9 mouse cellular contexts compared by ENCODE assay signal in the genomic region with DNA sequence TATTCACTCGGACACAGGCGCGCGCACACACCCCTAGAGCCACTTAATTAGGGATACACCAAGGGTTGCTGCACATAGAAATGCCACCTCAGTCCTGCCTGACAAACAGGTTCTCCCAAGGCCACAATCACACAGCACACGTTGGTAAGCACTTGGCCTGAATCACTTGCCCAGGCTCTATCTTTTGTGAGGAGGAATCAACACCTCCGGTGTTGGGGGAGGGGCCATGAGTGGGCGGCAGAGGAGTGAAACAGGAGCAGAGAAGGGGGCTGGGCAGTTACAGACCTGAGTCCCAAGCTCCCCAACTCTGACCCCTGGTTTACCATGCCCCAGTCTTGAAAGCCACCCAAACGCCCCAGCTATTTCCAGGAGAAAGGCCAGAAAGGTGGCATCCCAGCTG. TPM values are rescaled to one million over a fixed set of nuclear protein-coding genes. Genes with fewer than 3 reads are reported as not detected.
DNase-seq lines count a peak whose midpoint lies in the region; ATAC-seq and TF ChIP-seq lines count a peak whose summit lies in the region.
"Had no signal": no experiment of that assay in that cellular context is flagged by ENCODE, and none has a peak within 500 bp of the region (broad histone marks: within the 10 kb centered on the region; RNA-seq: fewer than 3 reads in every experiment).

No protein-coding gene starts in this region.

- no peaks in the 10 kb centered on the region for H3K27me3 ChIP-seq in kidney, embryonic 14.5 days (ENCODE audit: control insufficient read depth, insufficient read depth, low read length)
- H3K27me3 ChIP-seq in heart, postnatal 0 days (ENCODE audit: control insufficient read depth, insufficient read depth, low read length): no peaks in the 10 kb centered on the region
- 0 out of 2 replicates have a peak, but pooled peaks cover 5% of the 10 kb centered on the region for H3K27me3 ChIP-seq in midbrain, embryonic 14.5 days (ENCODE audit: control insufficient read depth, insufficient read depth, low read length)

- no peaks in the 10 kb centered on the region for H3K9me3 ChIP-seq in kidney, embryonic 14.5 days (ENCODE audit: control insufficient read depth, low read length)
- no peaks in the 10 kb centered on the region for H3K9me3 ChIP-seq in heart, postnatal 0 days (replicated peaks; ENCODE audit: control insufficient read depth, low read length)
- no peaks in the 10 kb centered on the region for H3K9me3 ChIP-seq in midbrain, embryonic 14.5 days (ENCODE audit: control insufficient read depth, low read length)

- TF ChIP-seq CTCF in heart, postnatal 0 days (IDR thresholded peaks at IDR 0.05; ENCODE audit: low read depth): no peak

- DNase-seq in kidney, postnatal 36 days: no peak
- DNase-seq in R1 (ENCODE audit: low read depth, low spot score): peak; percentile 73
- no peak for DNase-seq in heart, postnatal 0 days (ENCODE audit: low spot score)
- DNase-seq in midbrain, embryonic 14.5 days: no peak
- no peak for DNase-seq in urinary bladder, postnatal 14 days (ENCODE audit: low spot score)
- DNase-seq in spleen, postnatal 4 days (ENCODE audit: low spot score in 2 of 2): no peak
- DNase-seq in ovary, postnatal 14 days (ENCODE audit: low spot score): no peak

- ATAC-seq in kidney, embryonic 14.5 days (ENCODE audit: low FRiP score, low TSS enrichment): no peak
- no peak for ATAC-seq in heart, postnatal 0 days (ENCODE audit: insufficient read depth, low read depth)
- no peak for ATAC-seq in midbrain, embryonic 14.5 days (ENCODE audit: low FRiP score, low TSS enrichment)

- H3K27ac ChIP-seq in kidney, embryonic 14.5 days (ENCODE audit: low read depth, low read length): no peak overlapping the region
- peak overlapping the region; percentile 61; the same call in 1 of the 2 replicates for H3K27ac ChIP-seq in heart, postnatal 0 days (ENCODE audit: low read depth)
- no peak overlapping the region for H3K27ac ChIP-seq in midbrain, embryonic 14.5 days (replicated peaks; ENCODE audit: low read depth, low read length)

- peak overlapping the region; percentile 93 for H3K4me2 ChIP-seq in kidney, embryonic 14.5 days (replicated peaks; ENCODE audit: low read depth, low read length)
- peak overlapping the region; percentile 78; the same call in 1 of the 2 replicates for H3K4me2 ChIP-seq in heart, postnatal 0 days (ENCODE audit: low read depth, low read length)
- peak overlapping the region; percentile 59; the same call in 1 of the 2 replicates for H3K4me2 ChIP-seq in midbrain, embryonic 14.5 days (ENCODE audit: low read length)

- TF ChIP-seq EP300 in heart, postnatal 0 days (IDR thresholded peaks at IDR 0.05; ENCODE audit: low read depth): no peak

- no peak overlapping the region for H3K4me3 ChIP-seq in kidney, embryonic 14.5 days (ENCODE audit: low read length)
- H3K4me3 ChIP-seq in heart, postnatal 0 days (ENCODE audit: low read depth, low read length): peak overlapping the region; percentile 65; the same call in 1 of the 2 replicates
- H3K4me3 ChIP-seq in midbrain, embryonic 14.5 days (replicated peaks; ENCODE audit: low read depth, low read length): peak overlapping the region; percentile 81

- H3K9ac ChIP-seq in kidney, embryonic 14.5 days (ENCODE audit: low read depth, low read length): no peak overlapping the region
- H3K9ac ChIP-seq in heart, postnatal 0 days (replicated peaks; ENCODE audit: low read depth, low read length): no peak overlapping the region
- H3K9ac ChIP-seq in midbrain, embryonic 14.5 days (replicated peaks; ENCODE audit: low read length): no peak overlapping the region

- 12% methylated on average over 8 of the region's 8 CpGs for whole genome bisulfite sequencing in kidney, embryonic 14.5 days
- WGBS in heart, postnatal 0 days: 23% methylated on average over 8 of the region's 8 CpGs
- 11% methylated on average over 8 of the region's 8 CpGs for WGBS in midbrain, embryonic 14.5 days

- H3K4me1 ChIP-seq in kidney, embryonic 14.5 days (ENCODE audit: control insufficient read depth, insufficient read depth, low read length): peaks cover 24% of the 10 kb centered on the region
- H3K4me1 ChIP-seq in heart, postnatal 0 days (ENCODE audit: control insufficient read depth, insufficient read depth): peaks cover 17% of the 10 kb centered on the region
- peaks cover 4% of the 10 kb centered on the region; the same call in 1 of the 2 replicates for H3K4me1 ChIP-seq in midbrain, embryonic 14.5 days (ENCODE audit: control insufficient read depth, insufficient read depth, low read length)

- H3K36me3 ChIP-seq in kidney, embryonic 14.5 days (ENCODE audit: control insufficient read depth, insufficient read depth, low read length): peaks cover 39% of the 10 kb centered on the region
- peaks cover 40% of the 10 kb centered on the region for H3K36me3 ChIP-seq in heart, postnatal 0 days (replicated peaks; ENCODE audit: control insufficient read depth, insufficient read depth, low read length)
- peaks cover 48% of the 10 kb centered on the region for H3K36me3 ChIP-seq in midbrain, embryonic 14.5 days (ENCODE audit: control insufficient read depth, insufficient read depth, low read length)

RNA-seq across cellular contexts. Expression of a gene that starts 0.8 kb away (rescaled TPM):
- polyA plus RNA-seq in kidney, embryonic 14.5 days (2014; fragmentation: Nextera tagmentation; extraction: Ambion mirVana): 3.0 and 4.8 TPM in 2 replicates
- total RNA-seq in heart, postnatal 0 days (2014; rRNA removed; ENCODE audit: low replicate concordance): 12.7 and 20.3 TPM in 2 replicates
- polyA plus RNA-seq in heart, postnatal 0 days (2015; fragmentation: Nextera tagmentation; extraction: Ambion mirVana): 4.9 and 6.1 TPM in 2 replicates
- 13.6 and 20.6 TPM in 2 replicates for polyA plus RNA-seq in midbrain, embryonic 14.5 days (2014; fragmentation: Nextera tagmentation; extraction: Ambion mirVana)

RNA-seq across cellular contexts. Expression of a gene that starts 9.0 kb away (rescaled TPM):
- 10.3 and 12.8 TPM in 2 replicates for polyA plus RNA-seq in kidney, embryonic 14.5 days (2014; fragmentation: Nextera tagmentation; extraction: Ambion mirVana)
- total RNA-seq in heart, postnatal 0 days (2014; rRNA removed; ENCODE audit: low replicate concordance): 192 and 271 TPM in 2 replicates
- 6.4 and 8.8 TPM in 2 replicates for polyA plus RNA-seq in heart, postnatal 0 days (2015; fragmentation: Nextera tagmentation; extraction: Ambion mirVana)
- 4.2 and 5.9 TPM in 2 replicates for polyA plus RNA-seq in midbrain, embryonic 14.5 days (2014; fragmentation: Nextera tagmentation; extraction: Ambion mirVana)

RNA-seq across cellular contexts. Expression of a gene that starts 50.5 kb away (rescaled TPM):
- polyA plus RNA-seq in kidney, embryonic 14.5 days (2014; fragmentation: Nextera tagmentation; extraction: Ambion mirVana): 67.9 and 71.2 TPM in 2 replicates
- total RNA-seq in heart, postnatal 0 days (2014; rRNA removed; ENCODE audit: low replicate concordance): 7.0 and 16.0 TPM in 2 replicates
- 9.1 and 10.0 TPM in 2 replicates for polyA plus RNA-seq in heart, postnatal 0 days (2015; fragmentation: Nextera tagmentation; extraction: Ambion mirVana)
- polyA plus RNA-seq in midbrain, embryonic 14.5 days (2014; fragmentation: Nextera tagmentation; extraction: Ambion mirVana): 17.2 and 20.4 TPM in 2 replicates
- total RNA-seq: monocyte, adult 5-6 weeks had no signal

RNA-seq across cellular contexts. Expression of a gene that starts 59.5 kb away (rescaled TPM):
- 0.04 and 0.11 TPM in 2 replicates for polyA plus RNA-seq in kidney, embryonic 14.5 days (2014; fragmentation: Nextera tagmentation; extraction: Ambion mirVana)
- 0.31 and 0.80 TPM in 2 replicates for total RNA-seq in heart, postnatal 0 days (2014; rRNA removed; ENCODE audit: low replicate concordance)
- 0.04 TPM in 2 replicates for polyA plus RNA-seq in heart, postnatal 0 days (2015; fragmentation: Nextera tagmentation; extraction: Ambion mirVana)
- 6.1 and 6.2 TPM in 2 replicates for polyA plus RNA-seq in midbrain, embryonic 14.5 days (2014; fragmentation: Nextera tagmentation; extraction: Ambion mirVana)
